Mouse (Mus musculus) hindbrain, embryonic 15.5 days (tissue): ENCODE results near the gene Aldoart2. TPM values are rescaled to one million over a fixed set of nuclear protein-coding genes. Genes with fewer than 3 reads are reported as not detected.

Experiments
- ATAC-seq: fragments of 200-750 bp; cut with Nextera tagmentation; 2 replicates; pipeline ENCODE4 v1.8.0; 2017; ENCODE audit warnings: low read depth, moderate number of reproducible peaks, moderate TSS enrichment; ENCODE audit not compliant: low FRiP score
- H3K27ac ChIP-seq: fragments of 300-500 bp; sonication (generic); replicated peaks from 2 replicates; pipeline ENCODE4 v1.5.1; 2015; ENCODE audit warnings: mild to moderate bottlenecking, inconsistent platforms
- H3K27me3 ChIP-seq: fragments of 300-500 bp; sonication (generic); 2 replicates; pipeline ENCODE4 v1.6.1; 2015; ENCODE audit warnings: control low read depth, inconsistent platforms
- H3K36me3 ChIP-seq: fragments of 300-500 bp; sonication (generic); 2 replicates; pipeline ENCODE4 v1.6.1; 2015; ENCODE audit warnings: control low read depth, inconsistent platforms
- H3K4me1 ChIP-seq: fragments of 300-500 bp; sonication (generic); replicated peaks from 2 replicates; pipeline ENCODE4 v1.6.1; 2015; ENCODE audit warnings: control low read depth, inconsistent platforms
- H3K4me2 ChIP-seq: fragments of 300-500 bp; sonication (generic); 2 replicates; pipeline ENCODE4 v1.6.1; 2015; ENCODE audit warnings: moderate library complexity, mild to moderate bottlenecking, inconsistent platforms
- H3K4me3 ChIP-seq: fragments of 300-500 bp; sonication (generic); 2 replicates; pipeline ENCODE4 v1.5.1; 2015; ENCODE audit warnings: mild to moderate bottlenecking, inconsistent platforms
- H3K9ac ChIP-seq: fragments of 300-500 bp; sonication (generic); 2 replicates; pipeline ENCODE4 v1.6.1; 2015; ENCODE audit warnings: inconsistent platforms
- H3K9me3 ChIP-seq: fragments of 300-500 bp; sonication (generic); 2 replicates; pipeline ENCODE4 v1.6.1; 2016; ENCODE audit warnings: control low read depth, inconsistent platforms
- WGBS: fragments of 180-500 bp; shearing (Covaris S2); methylation state at CpG from one replicate; pipeline ENCODE4 v1.1.7; 2015; 5-methylcytosine and 5-hydroxymethylcytosine counted together
- polyA plus RNA-seq: library from polyadenylated mRNA; unstranded; fragments of >200 nt; fragmentation: Nextera tagmentation; extraction: Ambion mirVana; gene quantifications from 2 replicates; pipeline ENCODE4 v1.2.1, GENCODE M21; 2015

Aldoart2 gene
- polyA plus RNA-seq, 1 experiment from 2014 or later = not detected

GRCm38 (mm10) chr12:55598887-55599561 lies 34.0 kb downstream of the Aldoart2 start, which contains the start of gene Insm2:
Gene Insm2 (plus strand): TSS chr12:55599427.
- under 1% methylated on average over 63 of the region's 77 CpGs for WGBS
- peak within 1 kb of the TSS; percentile 96 for H3K4me2 ChIP-seq
- no peak within 1 kb of the TSS for H3K27ac ChIP-seq
- ATAC-seq = peak; percentile 70
- H3K9ac ChIP-seq = peak within 1 kb of the TSS; percentile 20
- peaks cover 63% of the 10 kb centered on the region for H3K27me3 ChIP-seq
- peak within 1 kb of the TSS; percentile 53 for H3K4me3 ChIP-seq
- H3K4me1 ChIP-seq = peaks cover 24% of the 10 kb centered on the region
- peaks cover 3% of the 10 kb centered on the region; the same call in 1 of the 2 replicates for H3K36me3 ChIP-seq
- no peaks in the 10 kb centered on the region for H3K9me3 ChIP-seq

- H3K4me3 ChIP-seq = peak overlapping the region; percentile 53
- H3K27me3 ChIP-seq = peaks cover 63% of the 10 kb centered on the region
- peaks cover 3% of the 10 kb centered on the region; the same call in 1 of the 2 replicates for H3K36me3 ChIP-seq
- H3K9ac ChIP-seq = peak overlapping the region; percentile 20
- ATAC-seq = peak; percentile 59
- H3K9me3 ChIP-seq = no peaks in the 10 kb centered on the region
- H3K4me1 ChIP-seq = peaks cover 24% of the 10 kb centered on the region
- no peak overlapping the region for H3K27ac ChIP-seq
- H3K4me2 ChIP-seq = peak overlapping the region; percentile 96
- 1% methylated on average over 104 of the region's 109 CpGs for WGBS
Measured at GRCm38 (mm10) chr12:55599639-55600502, 34.8 kb downstream of the Aldoart2 start.

- ATAC-seq = 0 out of 2 replicates have a peak, but pooled peaks have one; percentile 2
- Histone ChIP-seq H3K9ac (peak overlapping the region; percentile 19; the same call in 1 of the 2 replicates), H3K27ac (no peak overlapping the region), H3K4me1 (peaks cover 24% of the 10 kb centered on the region), H3K4me3 (peak overlapping the region; percentile 53), H3K27me3 (peaks cover 63% of the 10 kb centered on the region), H3K36me3 (peaks cover 3% of the 10 kb centered on the region; the same call in 1 of the 2 replicates), H3K9me3 (no peaks in the 10 kb centered on the region), H3K4me2 (peak overlapping the region; percentile 96)
- WGBS = 5% methylated on average over 34 of the region's 42 CpGs
Measured at GRCm38 (mm10) chr12:55600503-55600994, 35.5 kb downstream of the Aldoart2 start.

- Histone ChIP-seq H3K4me2 (no peak overlapping the region), H3K4me3 (no peak overlapping the region), H3K27ac (no peak overlapping the region), H3K36me3 (peaks cover 3% of the 10 kb centered on the region; the same call in 1 of the 2 replicates), H3K9me3 (no peaks in the 10 kb centered on the region), H3K27me3 (peaks cover 35% of the 10 kb centered on the region), H3K4me1 (peaks cover 15% of the 10 kb centered on the region), H3K9ac (no peak overlapping the region)
- ATAC-seq = no peak
- 77% methylated on average over 3 of the region's 3 CpGs for WGBS
Measured at GRCm38 (mm10) chr12:55604411-55604810, 39.4 kb downstream of the Aldoart2 start.

GRCm38 (mm10) chr12:55607902-55608301 lies 42.9 kb downstream of the Aldoart2 start:
- ATAC-seq = no peak
- no peak overlapping the region for H3K9ac ChIP-seq
- H3K4me3 ChIP-seq = no peak overlapping the region
- WGBS = 26% methylated on average over 4 of the region's 4 CpGs
- H3K36me3 ChIP-seq = peaks cover 3% of the 10 kb centered on the region; the same call in 1 of the 2 replicates
- peaks cover 3% of the 10 kb centered on the region; the same call in 1 of the 2 replicates for H3K4me1 ChIP-seq
- no peaks in the 10 kb centered on the region for H3K9me3 ChIP-seq
- peaks cover 4% of the 10 kb centered on the region; the same call in 1 of the 2 replicates for H3K27me3 ChIP-seq
- no peak overlapping the region for H3K4me2 ChIP-seq
- H3K27ac ChIP-seq = no peak overlapping the region

- Histone ChIP-seq H3K9ac (no peak overlapping the region), H3K36me3 (no peaks in the 10 kb centered on the region), H3K27me3 (no peaks in the 10 kb centered on the region), H3K4me2 (no peak overlapping the region), H3K9me3 (no peaks in the 10 kb centered on the region), H3K27ac (no peak overlapping the region), H3K4me1 (peaks cover 3% of the 10 kb centered on the region; the same call in 1 of the 2 replicates), H3K4me3 (no peak overlapping the region)
- 82% methylated on average over 2 of the region's 2 CpGs for WGBS
- no peak for ATAC-seq
Measured at GRCm38 (mm10) chr12:55610812-55611211, 45.8 kb downstream of the Aldoart2 start.

Other genes with a start within 250 kb of the Aldoart2 start
- gene Psma6, start 181.0 kb upstream of the Aldoart2 start, polyA plus RNA-seq = 389 and 393 TPM in 2 replicates
- 61.6 and 62.6 TPM in 2 replicates for gene Nfkbia, start 72.6 kb upstream of the Aldoart2 start, polyA plus RNA-seq
- gene Insm2, start 34.2 kb downstream of the Aldoart2 start, polyA plus RNA-seq = 1.8 and 2.5 TPM in 2 replicates